Mouse (Mus musculus): ENCODE measurements around the gene Chmp6. TPM values are rescaled to one million over a fixed set of nuclear protein-coding genes. Genes with fewer than 3 reads are reported as not detected.

The Chmp6 gene
- total RNA-seq, 2 experiments from 2014 or later = 37.2 to 43.6 TPM

DNA sequence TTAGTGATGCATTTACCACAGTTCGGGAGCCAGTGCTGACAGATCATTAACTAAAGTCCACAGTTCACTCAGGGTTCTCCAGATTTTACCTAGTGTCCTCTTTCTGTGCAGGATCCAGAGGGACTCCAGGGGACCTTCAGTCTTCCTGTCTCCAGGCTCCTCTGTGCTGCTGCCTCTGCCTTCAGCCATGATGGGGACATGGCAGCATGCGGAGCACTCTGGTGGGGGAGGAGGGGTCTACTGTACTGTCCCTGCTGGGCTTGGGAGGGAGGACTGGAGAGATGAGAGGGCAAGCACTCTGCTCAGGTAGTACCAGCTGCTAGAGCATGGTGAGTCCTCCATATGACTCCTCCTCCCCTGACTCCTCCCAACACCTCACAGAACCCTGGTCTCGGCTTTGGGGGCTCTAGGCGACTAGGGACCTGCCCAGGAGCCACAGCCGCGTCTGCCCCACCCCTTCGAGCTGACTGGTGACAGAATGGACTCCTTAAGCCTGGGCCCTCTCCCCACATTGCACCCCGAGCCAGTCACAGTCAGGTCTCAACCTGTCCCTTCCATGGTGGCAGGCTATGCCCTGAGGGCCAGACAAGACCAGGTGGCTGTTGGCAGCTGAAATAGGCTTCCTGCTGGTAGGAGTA lies 26.0 kb downstream of the Chmp6 start:
- intact Hi-C loops (cut with DNase I) = no loop called here
- H3K27ac ChIP-seq = peak overlapping the region; percentile 93
- H3K4me3 ChIP-seq = peak overlapping the region; percentile 28
- TF ChIP-seq CTCF (IDR thresholded peaks at IDR 0.05) = no peak
- DNase-seq (ENCODE audit: extremely low spot score in 1 of 2, low spot score in 2 of 2) = no peak

DNA sequence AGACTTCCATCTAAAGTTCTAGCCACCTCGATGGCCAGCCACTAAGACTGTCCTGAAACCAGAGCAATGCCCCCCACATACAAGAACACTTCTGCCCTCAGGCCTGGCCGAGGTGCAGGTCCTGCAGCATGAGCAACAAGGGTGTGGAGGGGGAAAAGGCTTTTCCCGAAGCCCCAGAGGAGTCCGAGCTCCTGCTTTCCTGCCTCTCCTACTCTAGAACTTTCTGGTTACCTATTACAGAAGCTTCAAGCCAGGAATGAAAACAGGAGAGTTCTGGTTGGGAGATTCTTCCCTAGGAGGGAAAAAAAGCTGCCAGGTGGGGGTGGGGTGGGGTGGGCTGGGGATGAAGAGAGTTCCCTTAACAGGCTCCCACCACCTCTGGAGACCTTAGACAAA lies 26.5 kb downstream of the Chmp6 start:
- no peak for DNase-seq (ENCODE audit: extremely low spot score in 1 of 2, low spot score in 2 of 2)
- intact Hi-C loops (cut with DNase I) = no loop called here
- Histone ChIP-seq H3K27ac (peak overlapping the region; percentile 93), H3K4me3 (peak overlapping the region; percentile 82)
- TF ChIP-seq CTCF (IDR thresholded peaks at IDR 0.05) = no peak

GRCm38 (mm10) chr11:119940142-119940541 lies 26.9 kb downstream of the Chmp6 start:
- intact Hi-C loops (cut with DNase I) = no loop called here
- DNase-seq (ENCODE audit: extremely low spot score in 1 of 2, low spot score in 2 of 2) = no peak
- TF ChIP-seq CTCF (IDR thresholded peaks at IDR 0.05) = no peak
- Histone ChIP-seq H3K4me3 (peak overlapping the region; percentile 82), H3K27ac (peak overlapping the region; percentile 93)

GRCm38 (mm10) chr11:119941794-119942193 lies 28.6 kb downstream of the Chmp6 start:
- no peak for DNase-seq (ENCODE audit: extremely low spot score in 1 of 2, low spot score in 2 of 2)
- Histone ChIP-seq H3K4me3 (peak overlapping the region; percentile 82), H3K27ac (peak overlapping the region; percentile 93)
- intact Hi-C loops (cut with DNase I) = loop anchor here (2.0 kb wide), 1 partner anchor 49 kb away; no protein-coding TSS in a partner anchor
- no peak for TF ChIP-seq CTCF (IDR thresholded peaks at IDR 0.05)

- H3K4me3 ChIP-seq = peak overlapping the region; percentile 82
- TF ChIP-seq CTCF (IDR thresholded peaks at IDR 0.05) = no peak
- H3K27ac ChIP-seq = peak overlapping the region; percentile 93
- no peak for DNase-seq (ENCODE audit: extremely low spot score in 1 of 2, low spot score in 2 of 2)
- intact Hi-C loops (cut with DNase I) = loop anchor here (2.0 kb wide), 1 partner anchor 49 kb away; no protein-coding TSS in a partner anchor
Observed at GRCm38 (mm10) chr11:119942201-119942726, 29.0 kb downstream of the Chmp6 start.

GRCm38 (mm10) chr11:119942727-119943427 lies 29.6 kb downstream of the Chmp6 start, which contains the start of gene Baiap2:
Baiap2 (plus strand) TSS chr11:119942763.
- Histone ChIP-seq H3K27ac (peak within 1 kb of the TSS; percentile 93), H3K4me3 (peak within 1 kb of the TSS; percentile 97)
- intact Hi-C loops (cut with DNase I) = loop anchor here (2.0 kb wide), 1 partner anchor 48 kb away; no protein-coding TSS in a partner anchor
- peak; percentile 98 for DNase-seq (ENCODE audit: extremely low spot score in 1 of 2, low spot score in 2 of 2)
- no peak; the same call in none of the 2 replicates for TF ChIP-seq CTCF (IDR thresholded peaks at IDR 0.05)

DNA sequence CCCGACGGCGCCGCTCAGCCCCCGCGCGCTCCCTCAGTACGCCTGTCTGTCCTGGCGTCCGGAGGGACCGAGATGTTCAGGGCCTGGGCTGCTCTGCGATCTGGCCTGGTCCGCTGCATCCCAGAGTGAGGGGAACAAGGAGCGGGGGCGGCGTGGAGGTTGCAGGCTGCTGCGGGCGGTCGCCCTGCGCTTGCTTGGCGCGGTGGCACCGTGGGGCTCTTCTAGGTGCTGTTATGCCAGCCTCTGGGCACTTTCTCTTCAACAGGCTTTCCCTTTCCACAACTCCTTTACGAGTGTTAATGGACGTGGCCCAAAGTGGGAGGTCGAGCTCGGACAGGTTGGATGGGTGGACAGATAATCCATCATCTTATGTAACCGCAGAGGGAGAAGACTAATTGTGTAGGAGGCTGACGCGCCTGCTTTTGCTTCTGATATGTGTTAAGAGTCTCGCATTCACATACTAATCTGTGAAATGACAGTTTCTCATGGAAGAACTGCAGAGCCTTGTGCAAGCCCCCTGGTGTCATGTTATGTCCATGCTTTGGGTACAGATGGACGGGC lies 30.3 kb downstream of the Chmp6 start:
- Histone ChIP-seq H3K4me3 (peak overlapping the region; percentile 97), H3K27ac (peak overlapping the region; percentile 92)
- DNase-seq (ENCODE audit: extremely low spot score in 1 of 2, low spot score in 2 of 2) = peak in 1 of 2 experiments; percentile 54
- no peak for TF ChIP-seq CTCF (IDR thresholded peaks at IDR 0.05)
- intact Hi-C loops (cut with DNase I) = loop anchor here (2.0 kb wide), 1 partner anchor 47 kb away; no protein-coding TSS in a partner anchor

- Histone ChIP-seq H3K4me3 (peak overlapping the region; percentile 97), H3K27ac (no peak overlapping the region)
- intact Hi-C loops (cut with DNase I) = no loop called here
- DNase-seq (ENCODE audit: extremely low spot score in 1 of 2, low spot score in 2 of 2) = no peak
- TF ChIP-seq CTCF (IDR thresholded peaks at IDR 0.05) = no peak
Observed at GRCm38 (mm10) chr11:119945343-119945742, 32.1 kb downstream of the Chmp6 start.

- no peak for DNase-seq (ENCODE audit: extremely low spot score in 1 of 2, low spot score in 2 of 2)
- H3K4me3 ChIP-seq = peak overlapping the region; percentile 9
- H3K27ac ChIP-seq = no peak overlapping the region
- no peak for TF ChIP-seq CTCF (IDR thresholded peaks at IDR 0.05)
- intact Hi-C loops (cut with DNase I) = no loop called here
Observed at GRCm38 (mm10) chr11:119947426-119947825, 34.2 kb downstream of the Chmp6 start.

DNA sequence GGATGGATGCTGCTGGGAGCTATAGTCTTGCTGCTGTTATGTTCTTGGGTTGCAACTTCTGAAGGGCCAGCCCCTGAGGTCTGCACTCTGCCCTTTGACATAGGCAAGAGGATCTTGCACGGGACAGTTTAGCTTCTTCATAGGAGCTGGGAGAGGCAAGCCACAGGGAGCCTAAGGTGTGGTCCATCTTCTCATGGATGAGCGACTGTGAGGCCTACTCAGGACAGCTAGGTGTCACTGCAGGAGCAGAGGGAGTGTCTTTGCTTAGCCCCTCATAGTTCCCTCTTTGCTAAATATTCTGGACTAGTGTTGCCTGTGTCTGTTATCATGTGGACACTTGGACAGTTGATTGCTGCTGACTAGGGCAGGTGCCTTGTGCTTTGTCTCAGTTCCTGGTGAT lies 34.7 kb downstream of the Chmp6 start:
- no peak; the same call in 1 of the 2 replicates for TF ChIP-seq CTCF (IDR thresholded peaks at IDR 0.05)
- no peak for DNase-seq (ENCODE audit: extremely low spot score in 1 of 2, low spot score in 2 of 2)
- peak overlapping the region; percentile 9 for H3K4me3 ChIP-seq
- intact Hi-C loops (cut with DNase I) = no loop called here
- no peak overlapping the region for H3K27ac ChIP-seq

DNA sequence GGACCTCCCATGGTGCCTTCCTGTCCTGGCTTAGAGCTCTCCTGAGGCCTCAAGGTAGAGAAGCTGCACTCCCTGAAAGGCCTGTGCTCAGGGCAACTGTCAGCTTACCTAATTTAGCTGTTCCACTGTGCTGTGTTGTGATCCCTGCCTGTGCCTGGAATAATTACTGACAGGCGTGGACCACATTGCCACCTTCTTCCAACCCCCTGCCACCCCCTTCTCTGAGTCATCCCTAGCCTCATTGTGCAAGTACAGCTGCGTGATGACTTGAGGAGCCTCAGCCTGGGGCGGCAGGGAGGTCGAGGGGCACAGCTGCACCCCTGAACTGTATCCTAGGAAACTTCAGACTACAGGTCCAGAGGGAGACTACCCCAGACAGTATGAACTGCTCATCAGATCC lies 35.1 kb downstream of the Chmp6 start:
- no peak for TF ChIP-seq CTCF (IDR thresholded peaks at IDR 0.05)
- no peak overlapping the region for H3K4me3 ChIP-seq
- no peak for DNase-seq (ENCODE audit: extremely low spot score in 1 of 2, low spot score in 2 of 2)
- no peak overlapping the region for H3K27ac ChIP-seq
- intact Hi-C loops (cut with DNase I) = no loop called here

DNA sequence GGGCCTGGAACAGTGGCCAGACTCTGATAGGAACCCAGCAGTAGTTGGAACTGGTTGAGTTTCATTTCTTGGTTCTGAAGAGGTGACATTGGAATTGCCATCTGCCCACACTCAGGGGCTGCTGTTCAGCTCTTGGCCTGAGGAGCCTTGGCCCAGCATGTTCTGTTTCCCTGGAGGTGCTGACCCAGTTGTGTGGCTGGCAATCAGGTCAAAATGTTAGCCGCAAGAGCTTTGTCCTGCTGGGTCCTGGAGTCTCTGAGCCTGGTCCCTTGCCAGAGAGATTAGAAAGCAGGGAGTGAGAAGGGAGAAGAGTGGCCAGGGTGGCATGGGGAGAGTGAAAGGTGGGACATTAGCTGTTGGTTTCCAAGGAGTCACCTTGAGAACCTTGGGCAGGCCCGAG lies 35.6 kb downstream of the Chmp6 start:
- no peak for TF ChIP-seq CTCF (IDR thresholded peaks at IDR 0.05)
- intact Hi-C loops (cut with DNase I) = no loop called here
- no peak overlapping the region for H3K27ac ChIP-seq

More for the DNA sequence above, 35.6 kb downstream of the Chmp6 start:
- no peak for DNase-seq (ENCODE audit: extremely low spot score in 1 of 2, low spot score in 2 of 2)
- no peak overlapping the region for H3K4me3 ChIP-seq
